In genomic region chr2:173019790-173020189, GRCm38 (mm10) we compare ENCODE assay signal across 8 mouse cellular contexts. TPM values are rescaled to one million over a fixed set of nuclear protein-coding genes. Genes with fewer than 3 reads are reported as not detected.
A peak's percentile ranks its signal among the peaks of the same experiment; 100 is the strongest.
DNase-seq lines count a peak whose midpoint lies in the region; ATAC-seq and TF ChIP-seq lines count a peak whose summit lies in the region.

No protein-coding gene starts in this region.

- no peaks in the 10 kb centered on the region for H3K9me3 ChIP-seq in hindbrain, postnatal 0 days (ENCODE audit: low read length)

- TF ChIP-seq CTCF in gastrocnemius, adult 2 months (IDR thresholded peaks at IDR 0.05): no peak
- no peak for TF ChIP-seq CTCF in hindbrain, postnatal 0 days (IDR thresholded peaks at IDR 0.05; ENCODE audit: low read depth)

- H3K4me1 ChIP-seq in hindbrain, postnatal 0 days (ENCODE audit: insufficient read depth, low read length): peaks cover 27% of the 10 kb centered on the region

- peak; percentile 59 for ATAC-seq in hindbrain, postnatal 0 days
- peak; percentile 62 for ATAC-seq in megakaryocyte, adult 5-6 weeks (ENCODE audit: poor library complexity, severe bottlenecking)

- no peak overlapping the region for H3K9ac ChIP-seq in hindbrain, postnatal 0 days (replicated peaks; ENCODE audit: low read length)

- peaks cover 6% of the 10 kb centered on the region for H3K27me3 ChIP-seq in hindbrain, postnatal 0 days (ENCODE audit: insufficient read depth, low read length)

- peak overlapping the region; percentile 75 for H3K4me3 ChIP-seq in gastrocnemius, adult 2 months
- H3K4me3 ChIP-seq in hindbrain, postnatal 0 days (ENCODE audit: low read length): peak overlapping the region; percentile 32

- H3K4me2 ChIP-seq in hindbrain, postnatal 0 days (ENCODE audit: low read depth, low read length): peak overlapping the region; percentile 74

- H3K36me3 ChIP-seq in hindbrain, postnatal 0 days (ENCODE audit: insufficient read depth, low read length): peaks cover 11% of the 10 kb centered on the region

- peak; percentile 92 for DNase-seq in T-cell, adult 2 months (ENCODE audit: low spot score)
- DNase-seq in cerebellum, postnatal 4 days (ENCODE audit: low spot score in 2 of 2): peak; percentile 52 to 70
- DNase-seq in gastrocnemius, adult 2 months: peak; percentile 95
- DNase-seq in hindbrain, postnatal 0 days (ENCODE audit: low spot score): peak; percentile 82
- DNase-seq in left cerebral cortex, adult 8-10 months (ENCODE audit: low spot score in 2 of 2): peak; percentile 60 to 81
- peak; percentile 85 for DNase-seq in right cerebral cortex, adult 18-20 months
- DNase-seq in urinary bladder, adult 2 months (ENCODE audit: low spot score): peak; percentile 76

- WGBS in hindbrain, postnatal 0 days: under 1% methylated on average over 26 of the region's 29 CpGs

- H3K27ac ChIP-seq in gastrocnemius, adult 2 months: peak overlapping the region; percentile 92
- H3K27ac ChIP-seq in hindbrain, postnatal 0 days: no peak overlapping the region

- intact Hi-C loops in gastrocnemius, adult 2 months (cut with DNase I): loop anchor here (10.0 kb wide), 1 partner anchor 645 kb away; the partner anchor contains the start of genes Aurka and Cstf1

RNA-seq across cellular contexts. Expression of gene Rbm38, which starts 0.5 kb away (rescaled TPM):
- 100 to 1,000 TPM; 181 to 246 TPM for total RNA-seq in gastrocnemius, adult 2 months (2021)
- 12.6 and 17.0 TPM in 2 replicates for total RNA-seq in hindbrain, postnatal 0 days (2014; rRNA removed)
- 9.7 and 10.3 TPM in 2 replicates for polyA plus RNA-seq in hindbrain, postnatal 0 days (2015; fragmentation: Nextera tagmentation; extraction: Ambion mirVana)
- 1 to 10 TPM; 2.9 to 5.2 (median 3.6) TPM for total RNA-seq in left cerebral cortex, adult 8-10 months (2022)
- 124 and 143 TPM in 2 replicates for total RNA-seq in megakaryocyte, adult 5-6 weeks (2015)
- 43.2 and 59.0 TPM in 2 replicates for total RNA-seq in megakaryocyte, adult 5-6 weeks (2017)
- 72.9 and 109 TPM in 2 replicates for polyA plus RNA-seq in urinary bladder, adult 2 months (2012; rRNA removed)

RNA-seq across cellular contexts. Expression of gene Rae1, which starts 19.9 kb away (rescaled TPM):
- total RNA-seq in gastrocnemius, adult 2 months (2021): 10 to 100 TPM; 12.4 to 14.4 TPM
- total RNA-seq in hindbrain, postnatal 0 days (2014; rRNA removed): 85.3 and 96.0 TPM in 2 replicates
- 112 and 116 TPM in 2 replicates for polyA plus RNA-seq in hindbrain, postnatal 0 days (2015; fragmentation: Nextera tagmentation; extraction: Ambion mirVana)
- total RNA-seq in left cerebral cortex, adult 8-10 months (2022): 10 to 100 TPM; 56.9 to 63.1 (median 62.1) TPM
- total RNA-seq in megakaryocyte, adult 5-6 weeks (2015): 53.2 and 72.9 TPM in 2 replicates
- total RNA-seq in megakaryocyte, adult 5-6 weeks (2017): 42.4 and 54.3 TPM in 2 replicates
- 51.7 and 64.4 TPM in 2 replicates for polyA plus RNA-seq in urinary bladder, adult 2 months (2012; rRNA removed)

RNA-seq across cellular contexts. Expression of gene Spo11, which starts 42.3 kb away (rescaled TPM):
- total RNA-seq in gastrocnemius, adult 2 months (2021): not detected
- total RNA-seq in hindbrain, postnatal 0 days (2014; rRNA removed): 0.07 and 1.0 TPM in 2 replicates
- 0.86 and 0.96 TPM in 2 replicates for polyA plus RNA-seq in hindbrain, postnatal 0 days (2015; fragmentation: Nextera tagmentation; extraction: Ambion mirVana)
- total RNA-seq in left cerebral cortex, adult 8-10 months (2022): under 1 TPM; 0.32 to 0.59 (median 0.41) TPM
- 0.64 and 1.0 TPM in 2 replicates for total RNA-seq in megakaryocyte, adult 5-6 weeks (2015)
- total RNA-seq in megakaryocyte, adult 5-6 weeks (2017): 0.04 TPM in 1 of 2 replicates, not detected in the other
- 0.31 and 0.61 TPM in 2 replicates for polyA plus RNA-seq in urinary bladder, adult 2 months (2012; rRNA removed)
